Mouse (Mus musculus) brain, embryonic 18.5 days (tissue): ENCODE results near the gene Catsper2.
A peak's percentile ranks its signal among the peaks of the same experiment; 100 is the strongest.
"Not testable (repeated sequence)": the region's sequence is repeated elsewhere in the genome, so short reads cannot be mapped to it uniquely, and the experiment has no call there.

ENCODE experiments used
- DNase-seq: peaks from one replicate; pipeline ENCODE4 v3.0.0-alpha.2; 2012; ENCODE audit warnings: low read depth, low spot score

The Catsper2 gene

GRCm38 (mm10) chr2:121434854-121435253, 21.3 kb upstream of the Catsper2 start:
- DNase-seq = no peak

- DNase-seq = no peak
These were observed 12.3 kb upstream of the Catsper2 start for GRCm38 (mm10) chr2:121425890-121426289.

GRCm38 (mm10) chr2:121423166-121423565, 9.6 kb upstream of the Catsper2 start:
- DNase-seq = no peak

GRCm38 (mm10) chr2:121418476-121418875, 4.9 kb upstream of the Catsper2 start:
- no peak for DNase-seq

- DNase-seq = no peak
These were observed 2.8 kb upstream of the Catsper2 start for GRCm38 (mm10) chr2:121416356-121416755.

GRCm38 (mm10) chr2:121415591-121415990, 2.0 kb upstream of the Catsper2 start:
- DNase-seq = no peak

- no peak for DNase-seq
These were observed 1.5 kb upstream of the Catsper2 start for GRCm38 (mm10) chr2:121415103-121415502.

- DNase-seq = no peak
These were observed 620 bp upstream of the Catsper2 start for GRCm38 (mm10) chr2:121414139-121414685.

GRCm38 (mm10) chr2:121412843-121413386, 677 bp downstream of the Catsper2 start:
- peak; percentile 12 for DNase-seq

GRCm38 (mm10) chr2:121408160-121408559, 5.4 kb downstream of the Catsper2 start:
- DNase-seq = no peak

- no peak for DNase-seq
These were observed 10.3 kb downstream of the Catsper2 start for GRCm38 (mm10) chr2:121403296-121403695.

- DNase-seq = peak; percentile 51
These were observed 17.0 kb downstream of the Catsper2 start for GRCm38 (mm10) chr2:121396624-121397023.

GRCm38 (mm10) chr2:121386961-121387575, 26.5 kb downstream of the Catsper2 start, which contains the start of gene Strc:
Gene Strc, minus strand, starts transcription at chr2:121387168.
- not testable (repeated sequence) for DNase-seq

- DNase-seq = no peak
These were observed 38.8 kb downstream of the Catsper2 start for GRCm38 (mm10) chr2:121374766-121375165.

- no peak for DNase-seq
These were observed 41.3 kb downstream of the Catsper2 start for GRCm38 (mm10) chr2:121372266-121372665.

GRCm38 (mm10) chr2:121370921-121371320, 42.7 kb downstream of the Catsper2 start:
- no peak for DNase-seq

- DNase-seq = no peak
These were observed 44.8 kb downstream of the Catsper2 start for GRCm38 (mm10) chr2:121368831-121369230.

GRCm38 (mm10) chr2:121363656-121364055, 49.9 kb downstream of the Catsper2 start:
- DNase-seq = no peak

GRCm38 (mm10) chr2:121359461-121359860, 54.1 kb downstream of the Catsper2 start:
- no peak for DNase-seq

- DNase-seq = peak; percentile 46
These were observed 55.2 kb downstream of the Catsper2 start for GRCm38 (mm10) chr2:121358381-121358780.

- no peak for DNase-seq
These were observed 55.6 kb downstream of the Catsper2 start for GRCm38 (mm10) chr2:121357961-121358360.

GRCm38 (mm10) chr2:121357494-121357893, 56.1 kb downstream of the Catsper2 start, which contains the start of gene Ckmt1:
Gene Ckmt1, plus strand, starts transcription at chr2:121357714.
- no peak for DNase-seq
